Mouse (Mus musculus): ENCODE results near the gene Ttc23. TPM values are rescaled to one million over a fixed set of nuclear protein-coding genes. Genes with fewer than 3 reads are reported as not detected.

Ttc23 gene
- 3.0 and 3.1 TPM in 2 replicates for polyA plus RNA-seq (2012; rRNA removed)

GRCm38 (mm10) chr7:67647277-67647676 is at the start of gene Ttc23:
Gene Ttc23 (plus strand): TSS chr7:67647410.

GRCm38 (mm10) chr7:67644833-67645680 is 2.2 kb upstream of the Ttc23 start, which contains the start of gene Lrrc28:
Gene Lrrc28 (minus strand): TSS chr7:67645268.

GRCm38 (mm10) chr7:67759629-67759995 is 112.4 kb downstream of the Ttc23 start, which contains the start of gene Synm:
Gene Synm (minus strand): TSS chr7:67759742.

Other genes starting within 250 kb of the Ttc23 start
- gene Lrrc28, start 2.1 kb upstream of the Ttc23 start, polyA plus RNA-seq (2012; rRNA removed) = 11.7 and 14.2 TPM in 2 replicates
- gene Synm, start 112.3 kb downstream of the Ttc23 start, polyA plus RNA-seq (2012; rRNA removed) = 38.7 and 39.8 TPM in 2 replicates

Data from colon, adult 2 months (tissue).